Mouse (Mus musculus): Measurements from ENCODE around the gene Adcyap1.

The Adcyap1 gene

DNA sequence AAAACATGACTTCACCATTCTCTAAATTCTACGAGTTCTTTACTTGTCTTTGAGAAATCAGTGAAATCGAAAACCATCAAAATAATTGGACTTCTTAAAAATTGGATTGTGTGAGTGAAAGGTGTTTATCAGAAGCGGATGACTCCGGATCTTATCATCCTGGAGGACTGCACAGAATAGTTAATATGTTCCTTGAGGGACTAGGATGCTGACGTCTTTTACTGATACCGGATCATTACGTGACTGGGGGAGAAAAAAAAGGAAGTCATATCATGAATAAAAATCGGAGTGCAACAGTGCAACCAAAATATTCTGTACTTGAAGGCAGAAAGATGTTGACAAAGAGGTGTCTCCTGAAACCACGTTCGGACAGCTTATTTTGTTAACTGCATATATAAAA is at the start of gene Adcyap1:
Adcyap1 (plus strand) TSS at position 301 of the 400 bp plus-strand sequence.
- in situ Hi-C loops (cut with MboI, MseI) = no loop called here

- in situ Hi-C loops (cut with MboI, MseI) = no loop called here
These were observed 40.5 kb upstream of the Adcyap1 start for GRCm38 (mm10) chr17:93158280-93158851.

DNA sequence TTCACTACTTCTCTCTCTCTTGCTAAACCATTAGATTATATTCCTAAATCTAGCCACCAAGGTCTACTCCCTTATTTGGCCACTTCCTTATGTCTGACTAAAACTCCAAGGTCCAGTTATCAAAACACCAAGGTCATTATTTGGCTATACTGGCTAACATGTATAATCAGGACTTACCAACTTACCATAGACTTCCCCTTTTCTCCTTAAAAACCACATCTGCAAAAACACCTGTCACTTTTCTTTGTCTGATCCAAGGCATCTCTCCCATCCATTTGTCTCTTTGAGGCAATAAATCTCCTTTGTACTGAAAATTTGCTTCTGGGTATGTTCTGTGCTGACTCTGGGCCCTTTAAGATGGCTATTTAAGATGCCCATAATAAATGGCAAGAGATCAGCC is 29.2 kb upstream of the Adcyap1 start:
- in situ Hi-C loops (cut with MboI, MseI) = no loop called here

DNA sequence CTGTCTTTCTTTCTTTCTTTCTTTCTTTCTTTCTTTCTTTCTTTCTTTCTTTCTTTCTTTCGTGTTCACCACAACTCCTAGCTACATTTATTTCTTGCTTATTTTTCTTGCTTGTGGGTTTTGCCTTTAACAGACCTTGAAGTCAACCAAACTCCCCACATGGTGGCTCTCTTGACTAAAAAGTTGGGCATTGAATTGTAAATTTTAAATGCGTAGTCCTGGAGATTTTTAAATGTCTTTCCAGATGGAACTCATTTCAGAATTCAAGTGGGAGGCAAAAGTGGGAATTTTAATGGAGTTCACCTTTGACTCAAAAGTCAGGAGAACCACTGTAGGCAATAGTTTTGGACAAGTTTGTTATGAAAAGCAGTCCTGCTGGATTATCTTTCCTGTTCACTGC is 2.0 kb upstream of the Adcyap1 start:
- in situ Hi-C loops (cut with MboI, MseI) = no loop called here

DNA sequence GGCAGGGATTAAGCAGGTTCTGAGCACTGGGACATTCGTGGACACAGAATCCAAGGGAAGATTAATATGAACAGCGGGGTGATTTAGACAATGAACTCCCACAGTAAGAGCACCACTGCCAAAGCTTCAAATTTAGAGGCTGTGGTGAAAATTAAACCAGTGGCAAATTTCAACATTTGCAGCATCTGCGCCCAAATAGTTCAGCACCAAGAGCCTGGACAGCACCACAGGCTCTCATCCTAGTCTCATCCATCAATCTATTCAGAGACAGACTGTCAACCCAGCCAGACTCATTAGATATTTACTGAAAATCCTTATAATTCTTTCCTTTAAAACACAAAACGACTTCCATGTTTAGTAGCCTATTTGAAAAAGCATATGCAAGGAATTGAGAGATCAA is 604 bp upstream of the Adcyap1 start:
- in situ Hi-C loops (cut with MboI, MseI) = no loop called here

DNA sequence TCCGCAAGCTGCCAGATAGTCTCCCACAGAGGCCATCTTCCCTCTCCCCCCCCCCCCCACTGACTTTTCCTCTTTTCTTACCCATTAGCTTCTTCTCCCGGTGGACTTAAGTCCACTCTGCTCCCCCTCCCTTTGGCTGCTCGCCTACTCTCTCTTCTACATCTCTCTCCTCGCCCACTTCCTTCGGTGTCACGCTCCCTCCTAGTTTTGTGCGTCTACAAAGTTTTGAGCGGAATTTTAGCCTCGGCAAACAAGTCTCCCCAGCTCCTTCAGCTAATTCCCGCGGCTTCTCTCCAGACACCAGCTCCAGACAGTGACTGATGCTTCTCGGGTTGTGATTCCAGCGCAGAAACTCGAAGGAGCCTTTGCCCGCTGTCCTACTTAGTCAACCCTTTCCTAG is 401 bp downstream of the Adcyap1 start:
- in situ Hi-C loops (cut with MboI, MseI) = no loop called here

DNA sequence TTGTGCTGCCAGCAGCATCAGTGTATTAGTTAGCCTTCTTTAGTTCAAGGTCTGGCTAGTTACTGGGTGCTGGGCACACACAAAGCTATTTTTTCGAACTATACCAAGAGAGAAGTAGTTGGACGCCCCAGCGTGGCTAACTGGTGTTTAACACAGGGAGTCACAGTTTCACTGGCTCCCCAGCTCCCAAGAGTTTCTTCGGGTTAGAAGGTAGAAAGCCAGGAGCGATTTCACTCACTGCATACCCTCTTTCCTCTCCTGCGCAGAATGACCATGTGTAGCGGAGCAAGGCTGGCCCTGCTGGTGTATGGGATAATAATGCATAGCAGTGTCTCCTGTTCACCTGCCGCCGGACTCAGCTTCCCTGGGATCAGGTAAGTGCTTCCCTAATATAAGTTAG is 930 bp downstream of the Adcyap1 start:
- in situ Hi-C loops (cut with MboI, MseI) = no loop called here

GRCm38 (mm10) chr17:93200386-93201264 is 1.8 kb downstream of the Adcyap1 start:
- in situ Hi-C loops (cut with MboI, MseI) = no loop called here

DNA sequence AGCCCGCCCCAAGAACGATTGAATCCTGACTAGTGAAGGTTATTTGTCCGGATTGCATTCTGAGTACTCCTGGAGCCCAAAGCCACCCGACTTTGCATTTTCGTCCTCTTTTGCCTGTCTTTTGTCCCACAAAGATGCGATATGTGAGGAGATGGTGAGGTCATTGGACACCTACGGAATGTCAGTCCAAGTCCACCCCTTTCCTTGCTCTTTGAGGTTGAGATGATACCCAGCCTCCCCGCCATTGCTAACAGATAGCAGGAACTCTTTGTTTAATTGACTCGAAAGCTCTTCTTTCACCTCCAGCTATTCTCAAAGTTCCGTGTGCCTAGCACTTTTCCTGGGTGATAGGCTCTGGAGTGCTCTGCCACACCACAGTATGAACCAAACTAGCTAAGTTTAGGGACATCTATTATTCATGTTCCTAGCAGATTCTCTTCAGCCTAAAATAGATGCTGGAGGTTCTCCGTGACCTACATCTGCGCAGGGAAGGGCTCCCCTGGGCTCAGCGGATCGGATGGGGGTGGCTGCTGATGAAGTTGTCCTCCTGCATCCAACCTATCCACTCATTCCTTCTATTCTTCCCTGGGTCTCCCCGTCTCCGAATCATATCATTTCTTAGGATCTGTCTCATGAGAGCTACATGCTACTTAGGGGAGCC is 2.6 kb downstream of the Adcyap1 start:
- in situ Hi-C loops (cut with MboI, MseI) = no loop called here

- in situ Hi-C loops (cut with MboI, MseI) = no loop called here
These were observed 3.6 kb downstream of the Adcyap1 start for GRCm38 (mm10) chr17:93202165-93203075.

- in situ Hi-C loops (cut with MboI, MseI) = no loop called here
These were observed 4.5 kb downstream of the Adcyap1 start for GRCm38 (mm10) chr17:93203076-93204031.

DNA sequence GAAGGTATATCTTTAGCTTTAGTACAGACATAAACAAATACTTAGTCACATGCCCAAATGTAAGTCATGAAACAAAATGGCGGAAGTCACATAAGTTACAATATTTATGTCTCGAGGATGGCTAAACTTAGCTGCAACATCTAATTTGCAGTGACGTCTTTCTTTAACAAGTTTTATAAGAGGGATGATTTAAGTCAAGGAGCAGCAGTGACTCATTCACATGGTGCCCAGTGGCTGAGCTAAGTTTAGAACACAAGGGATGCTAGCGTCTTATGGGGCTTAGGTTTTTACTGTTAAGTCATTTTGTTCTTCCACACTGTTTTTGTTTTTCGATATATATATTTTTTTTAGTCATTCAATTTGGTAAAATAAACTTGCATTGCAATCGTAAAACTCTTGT is 19.0 kb downstream of the Adcyap1 start:
- in situ Hi-C loops (cut with MboI, MseI) = no loop called here

GRCm38 (mm10) chr17:93218640-93219039 is 19.8 kb downstream of the Adcyap1 start:
- in situ Hi-C loops (cut with MboI, MseI) = no loop called here

DNA sequence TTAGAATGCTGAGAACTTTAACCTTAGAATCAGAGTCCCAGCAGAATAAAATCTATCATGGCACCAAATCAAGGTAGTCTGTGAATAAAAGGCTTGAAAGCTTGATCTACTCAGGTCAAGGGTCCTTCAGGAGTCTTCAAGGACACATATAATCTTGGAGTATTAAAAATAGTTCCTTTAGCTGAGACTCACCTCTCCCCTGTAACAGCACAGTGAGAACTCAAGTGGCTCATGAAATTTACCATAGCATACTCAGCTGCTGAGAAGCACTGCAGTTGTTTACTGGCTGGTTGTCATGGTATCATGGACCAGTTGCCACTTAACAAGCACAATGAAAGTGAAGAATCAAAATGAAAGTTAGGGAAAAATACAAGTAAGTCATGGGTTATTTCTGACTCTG is 38.5 kb downstream of the Adcyap1 start:
- in situ Hi-C loops (cut with MboI, MseI) = no loop called here

Measured in regulatory T cell (primary cell).